Mouse (Mus musculus): ENCODE measurements around the gene Med12l.

- TF ChIP-seq POLR2A (IDR thresholded peaks at IDR 0.05; ENCODE audit: extremely low read depth, insufficient read depth, low read length) (no peak), CTCF (IDR thresholded peaks at IDR 0.05; ENCODE audit: low read depth, low read length) (no peak)
These were observed 56.5 kb downstream of the Med12l start for GRCm38 (mm10) chr3:59062141-59062540.

Measured in liver, adult 2 months (tissue).